Mouse (Mus musculus): Measurements from ENCODE around the gene Ormdl3. TPM values are rescaled to one million over a fixed set of nuclear protein-coding genes. Genes with fewer than 3 reads are reported as not detected.
"Not testable (repeated sequence)": the region's sequence is repeated elsewhere in the genome, so short reads cannot be mapped to it uniquely, and the experiment has no call there.

Ormdl3 gene
- 117 and 124 TPM in 2 replicates for polyA plus RNA-seq (2015; fragmentation: Nextera tagmentation; extraction: Ambion mirVana)

GRCm38 (mm10) chr11:98586892-98587563 is at the start of gene Ormdl3:
Gene Ormdl3 (minus strand): TSS chr11:98587368.
- H3K27me3 ChIP-seq (replicated peaks; ENCODE audit: control insufficient read depth, insufficient read depth, low read length), result no peaks in the 10 kb centered on the region
- under 1% methylated on average over 49 of the region's 49 CpGs for WGBS

GRCm38 (mm10) chr11:98635312-98635970 is 48.3 kb upstream of the Ormdl3 start:
- not testable (repeated sequence) for H3K36me3 ChIP-seq (ENCODE audit: control insufficient read depth, insufficient read depth, low read length); ATAC-seq; H3K9ac ChIP-seq (ENCODE audit: low read depth, low read length); H3K4me1 ChIP-seq (ENCODE audit: control insufficient read depth, insufficient read depth, low read depth, low read length); H3K4me2 ChIP-seq (ENCODE audit: low read length); H3K27ac ChIP-seq (ENCODE audit: low read depth, low read length); H3K27me3 ChIP-seq (replicated peaks; ENCODE audit: control insufficient read depth, insufficient read depth, low read length); H3K4me3 ChIP-seq (ENCODE audit: low read length); H3K9me3 ChIP-seq (ENCODE audit: control insufficient read depth, low read length)
- WGBS, result 42% methylated on average over 10 of the region's 10 CpGs

More at GRCm38 (mm10) chr11:98586892-98587563, at the start of gene Ormdl3:
- H3K36me3 ChIP-seq (ENCODE audit: control insufficient read depth, insufficient read depth, low read length), result peaks cover 10% of the 10 kb centered on the region
- ATAC-seq, result peak; percentile 94
- H3K4me1 ChIP-seq (ENCODE audit: control insufficient read depth, insufficient read depth, low read depth, low read length), result peaks cover 25% of the 10 kb centered on the region
- peak within 1 kb of the TSS; percentile 86 for H3K27ac ChIP-seq (ENCODE audit: low read depth, low read length)
- H3K9me3 ChIP-seq (ENCODE audit: control insufficient read depth, low read length), result no peaks in the 10 kb centered on the region
- H3K9ac ChIP-seq (ENCODE audit: low read depth, low read length), result peak within 1 kb of the TSS; percentile 96
- H3K4me2 ChIP-seq (ENCODE audit: low read length), result peak within 1 kb of the TSS; percentile 95
- H3K4me3 ChIP-seq (ENCODE audit: low read length), result peak within 1 kb of the TSS; percentile 90

GRCm38 (mm10) chr11:98630646-98631045 is 43.5 kb upstream of the Ormdl3 start:
- no peak overlapping the region for H3K9ac ChIP-seq (ENCODE audit: low read depth, low read length)
- no peak overlapping the region for H3K4me2 ChIP-seq (ENCODE audit: low read length)
- no peaks in the 10 kb centered on the region for H3K9me3 ChIP-seq (ENCODE audit: control insufficient read depth, low read length)
- no peak overlapping the region for H3K4me3 ChIP-seq (ENCODE audit: low read length)
- H3K27ac ChIP-seq (ENCODE audit: low read depth, low read length), result no peak overlapping the region
- H3K27me3 ChIP-seq (replicated peaks; ENCODE audit: control insufficient read depth, insufficient read depth, low read length), result no peaks in the 10 kb centered on the region
- ATAC-seq, result no peak
- H3K36me3 ChIP-seq (ENCODE audit: control insufficient read depth, insufficient read depth, low read length), result no peaks in the 10 kb centered on the region
- 90% methylated on average over 5 of the region's 5 CpGs for WGBS
- no peaks in the 10 kb centered on the region for H3K4me1 ChIP-seq (ENCODE audit: control insufficient read depth, insufficient read depth, low read depth, low read length)

GRCm38 (mm10) chr11:98628706-98629105 is 41.5 kb upstream of the Ormdl3 start:
- no peak overlapping the region for H3K27ac ChIP-seq (ENCODE audit: low read depth, low read length)
- no peak for ATAC-seq
- WGBS, result 88% methylated on average over 3 of the region's 3 CpGs
- no peaks in the 10 kb centered on the region for H3K27me3 ChIP-seq (replicated peaks; ENCODE audit: control insufficient read depth, insufficient read depth, low read length)
- no peak overlapping the region for H3K9ac ChIP-seq (ENCODE audit: low read depth, low read length)
- H3K36me3 ChIP-seq (ENCODE audit: control insufficient read depth, insufficient read depth, low read length), result no peaks in the 10 kb centered on the region
- H3K4me2 ChIP-seq (ENCODE audit: low read length), result no peak overlapping the region
- H3K4me1 ChIP-seq (ENCODE audit: control insufficient read depth, insufficient read depth, low read depth, low read length), result no peaks in the 10 kb centered on the region
- 0 out of 2 replicates have a peak, but pooled peaks cover under 1% of the 10 kb centered on the region for H3K9me3 ChIP-seq (ENCODE audit: control insufficient read depth, low read length)
- no peak overlapping the region for H3K4me3 ChIP-seq (ENCODE audit: low read length)

- 0 out of 2 replicates have a peak, but pooled peaks cover 2% of the 10 kb centered on the region for H3K9me3 ChIP-seq (ENCODE audit: control insufficient read depth, low read length)
- 91% methylated on average over 10 of the region's 10 CpGs for WGBS
- no peak within 1 kb of the TSS for H3K4me3 ChIP-seq (ENCODE audit: low read length)
- no peak for ATAC-seq
- no peak within 1 kb of the TSS for H3K9ac ChIP-seq (ENCODE audit: low read depth, low read length)
- no peaks in the 10 kb centered on the region for H3K4me1 ChIP-seq (ENCODE audit: control insufficient read depth, insufficient read depth, low read depth, low read length)
- H3K27me3 ChIP-seq (replicated peaks; ENCODE audit: control insufficient read depth, insufficient read depth, low read length), result no peaks in the 10 kb centered on the region
- H3K27ac ChIP-seq (ENCODE audit: low read depth, low read length), result no peak within 1 kb of the TSS
- H3K36me3 ChIP-seq (ENCODE audit: control insufficient read depth, insufficient read depth, low read length), result no peaks in the 10 kb centered on the region
- H3K4me2 ChIP-seq (ENCODE audit: low read length), result no peak within 1 kb of the TSS
These were observed 38.6 kb upstream of the Ormdl3 start, which contains the start of the genes Gm12355 and Gsdma3 for GRCm38 (mm10) chr11:98625611-98626410. Gene Gm12355 (minus strand): TSS chr11:98625661. Gene Gsdma3 (plus strand): TSS chr11:98626360.

GRCm38 (mm10) chr11:98624381-98624780 is 37.2 kb upstream of the Ormdl3 start:
- not testable (repeated sequence) for H3K4me1 ChIP-seq (ENCODE audit: control insufficient read depth, insufficient read depth, low read depth, low read length); H3K9ac ChIP-seq (ENCODE audit: low read depth, low read length); H3K4me3 ChIP-seq (ENCODE audit: low read length); H3K27ac ChIP-seq (ENCODE audit: low read depth, low read length); ATAC-seq; H3K36me3 ChIP-seq (ENCODE audit: control insufficient read depth, insufficient read depth, low read length); H3K4me2 ChIP-seq (ENCODE audit: low read length); H3K27me3 ChIP-seq (replicated peaks; ENCODE audit: control insufficient read depth, insufficient read depth, low read length); H3K9me3 ChIP-seq (ENCODE audit: control insufficient read depth, low read length)
- 95% methylated on average over 2 of the region's 2 CpGs for WGBS

GRCm38 (mm10) chr11:98623981-98624380 is 36.8 kb upstream of the Ormdl3 start:
- not testable (repeated sequence) for H3K4me1 ChIP-seq (ENCODE audit: control insufficient read depth, insufficient read depth, low read depth, low read length); H3K4me2 ChIP-seq (ENCODE audit: low read length); ATAC-seq; H3K36me3 ChIP-seq (ENCODE audit: control insufficient read depth, insufficient read depth, low read length); H3K9ac ChIP-seq (ENCODE audit: low read depth, low read length); H3K27me3 ChIP-seq (replicated peaks; ENCODE audit: control insufficient read depth, insufficient read depth, low read length); H3K9me3 ChIP-seq (ENCODE audit: control insufficient read depth, low read length); H3K27ac ChIP-seq (ENCODE audit: low read depth, low read length); H3K4me3 ChIP-seq (ENCODE audit: low read length)
- WGBS, result 86% methylated on average over 6 of the region's 6 CpGs

DNA sequence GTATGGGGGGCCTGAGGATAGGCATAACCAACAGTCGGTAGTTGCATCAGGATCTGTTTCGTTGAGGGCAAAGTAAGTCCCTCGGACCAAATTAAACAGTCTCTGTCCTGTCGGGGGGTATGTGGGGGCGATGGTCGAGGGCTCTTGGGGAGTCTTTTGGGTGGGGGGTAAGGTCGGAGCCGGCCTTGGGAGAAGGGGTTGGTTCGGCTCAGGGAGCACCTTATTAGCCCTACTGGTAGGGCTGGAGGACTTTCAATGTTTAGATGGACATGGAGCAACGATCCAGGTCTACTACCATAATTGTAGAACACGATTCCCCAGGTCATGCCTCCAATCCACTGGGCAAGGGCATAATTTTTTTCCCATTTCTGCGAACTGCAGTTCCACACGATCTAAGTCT is 33.6 kb upstream of the Ormdl3 start:
- Histone ChIP-seq H3K27me3 (replicated peaks; ENCODE audit: control insufficient read depth, insufficient read depth, low read length) (no peaks in the 10 kb centered on the region), H3K9me3 (ENCODE audit: control insufficient read depth, low read length) (0 out of 2 replicates have a peak, but pooled peaks cover 2% of the 10 kb centered on the region), H3K27ac (ENCODE audit: low read depth, low read length) (no peak overlapping the region), H3K4me2 (ENCODE audit: low read length) (no peak overlapping the region), H3K9ac (ENCODE audit: low read depth, low read length) (no peak overlapping the region), H3K36me3 (ENCODE audit: control insufficient read depth, insufficient read depth, low read length) (no peaks in the 10 kb centered on the region), H3K4me3 (ENCODE audit: low read length) (no peak overlapping the region), H3K4me1 (ENCODE audit: control insufficient read depth, insufficient read depth, low read depth, low read length) (no peaks in the 10 kb centered on the region)
- WGBS, result 94% methylated on average over 13 of the region's 13 CpGs
- ATAC-seq, result no peak

DNA sequence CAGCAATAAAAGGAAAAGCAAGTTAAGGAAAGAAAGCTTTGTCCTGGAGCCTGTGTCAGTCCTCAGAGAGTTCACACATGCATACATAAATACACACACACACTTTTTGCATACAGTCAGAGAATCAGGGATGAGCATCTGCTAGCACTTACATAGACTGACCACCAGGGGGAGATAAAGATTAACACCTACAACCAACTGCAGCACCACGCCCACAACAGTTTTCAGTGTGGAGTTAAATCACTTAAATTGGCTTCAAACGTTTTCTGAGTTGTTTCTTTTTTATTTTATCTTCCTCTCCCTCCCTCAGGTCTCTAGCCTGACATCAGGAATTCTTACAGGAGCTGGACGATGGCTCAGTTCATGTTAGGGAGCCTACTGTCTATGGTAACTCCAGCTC is 19.6 kb upstream of the Ormdl3 start:
- Histone ChIP-seq H3K9ac (ENCODE audit: low read depth, low read length) (no peak overlapping the region), H3K36me3 (ENCODE audit: control insufficient read depth, insufficient read depth, low read length) (no peaks in the 10 kb centered on the region), H3K4me2 (ENCODE audit: low read length) (no peak overlapping the region), H3K4me3 (ENCODE audit: low read length) (no peak overlapping the region), H3K27me3 (replicated peaks; ENCODE audit: control insufficient read depth, insufficient read depth, low read length) (no peaks in the 10 kb centered on the region), H3K4me1 (ENCODE audit: control insufficient read depth, insufficient read depth, low read depth, low read length) (no peaks in the 10 kb centered on the region), H3K27ac (ENCODE audit: low read depth, low read length) (no peak overlapping the region), H3K9me3 (ENCODE audit: control insufficient read depth, low read length) (no peaks in the 10 kb centered on the region)
- 14% methylated on average over 3 of the region's 3 CpGs for WGBS
- no peak for ATAC-seq
